Comparison of ENCODE assay signal across 8 mouse cellular contexts in genomic region chr5:120648569-120649373, GRCm38 (mm10). TPM values are rescaled to one million over a fixed set of nuclear protein-coding genes. Genes with fewer than 3 reads are reported as not detected.
A peak's percentile ranks its signal among the peaks of the same experiment; 100 is the strongest.
DNase-seq lines count a peak whose midpoint lies in the region; ATAC-seq and TF ChIP-seq lines count a peak whose summit lies in the region.

Gene Rasal1 (plus strand): TSS chr5:120648812.

- peak within 1 kb of the TSS; percentile 41 for H3K4me3 ChIP-seq in heart, embryonic 13.5 days
- peak within 1 kb of the TSS; percentile 40 for H3K4me3 ChIP-seq in liver, embryonic 12.5 days
- H3K4me3 ChIP-seq in myocyte, result no peak within 1 kb of the TSS
- H3K4me3 ChIP-seq in stomach, embryonic 14.5 days (ENCODE audit: low read depth, low read length), result peak within 1 kb of the TSS; percentile 15

- ATAC-seq in activated CD4-positive, CD25-positive, alpha-beta regulatory T cell, adult 4 months, result peak; percentile 91
- peak; percentile 40 for ATAC-seq in heart, embryonic 13.5 days (ENCODE audit: extremely low read depth, insufficient number of reproducible peaks, low FRiP score, low TSS enrichment)
- ATAC-seq in liver, embryonic 12.5 days, result peak; percentile 59
- ATAC-seq in stomach, embryonic 14.5 days (ENCODE audit: insufficient number of reproducible peaks, insufficient read depth, low FRiP score, low read depth), result peak; percentile 51

- H3K4me1 ChIP-seq in heart, embryonic 13.5 days, result peaks cover 26% of the 10 kb centered on the region
- H3K4me1 ChIP-seq in liver, embryonic 12.5 days, result peaks cover 33% of the 10 kb centered on the region
- H3K4me1 ChIP-seq in stomach, embryonic 14.5 days (ENCODE audit: control insufficient read depth, insufficient read depth, low read length), result peaks cover 10% of the 10 kb centered on the region

- no peak within 1 kb of the TSS for H3ac ChIP-seq in myocyte (ENCODE audit: control insufficient read depth, insufficient read length)

- peak within 1 kb of the TSS; percentile 70 for H3K4me2 ChIP-seq in heart, embryonic 13.5 days
- H3K4me2 ChIP-seq in liver, embryonic 12.5 days, result peak within 1 kb of the TSS; percentile 74
- peak within 1 kb of the TSS; percentile 38 for H3K4me2 ChIP-seq in myocyte (ENCODE audit: low read depth)
- peak within 1 kb of the TSS; percentile 50 for H3K4me2 ChIP-seq in stomach, embryonic 14.5 days (replicated peaks; ENCODE audit: low read depth, low read length)

- H3K9ac ChIP-seq in heart, embryonic 13.5 days, result peak within 1 kb of the TSS; percentile 41
- H3K9ac ChIP-seq in liver, embryonic 12.5 days, result peak within 1 kb of the TSS; percentile 17; the same call in 1 of the 2 replicates
- H3K9ac ChIP-seq in stomach, embryonic 14.5 days (replicated peaks; ENCODE audit: low read depth, low read length), result no peak within 1 kb of the TSS

- H3K36me3 ChIP-seq in heart, embryonic 13.5 days, result no peaks in the 10 kb centered on the region
- no peaks in the 10 kb centered on the region for H3K36me3 ChIP-seq in liver, embryonic 12.5 days
- H3K36me3 ChIP-seq in myocyte (ENCODE audit: control insufficient read depth, insufficient read depth), result no peaks in the 10 kb centered on the region
- no peaks in the 10 kb centered on the region for H3K36me3 ChIP-seq in stomach, embryonic 14.5 days (ENCODE audit: control insufficient read depth, insufficient read depth, low read length)

- WGBS in heart, embryonic 13.5 days, result under 1% methylated on average over 52 of the region's 53 CpGs
- WGBS in liver, embryonic 12.5 days (ENCODE audit: insufficient replicate concordance), result under 1% methylated on average over 51 of the region's 53 CpGs
- WGBS in stomach, embryonic 14.5 days, result 1% methylated on average over 53 of the region's 53 CpGs

- peaks cover 77% of the 10 kb centered on the region for H3K27me3 ChIP-seq in heart, embryonic 13.5 days (replicated peaks)
- H3K27me3 ChIP-seq in liver, embryonic 12.5 days (replicated peaks), result peaks cover 88% of the 10 kb centered on the region
- H3K27me3 ChIP-seq in myocyte (ENCODE audit: control insufficient read depth, insufficient read depth, insufficient read length), result peaks cover 58% of the 10 kb centered on the region
- H3K27me3 ChIP-seq in stomach, embryonic 14.5 days (ENCODE audit: control insufficient read depth, insufficient read depth, low read length), result peaks cover 17% of the 10 kb centered on the region

- no peak within 1 kb of the TSS for H3K27ac ChIP-seq in heart, embryonic 13.5 days (replicated peaks)
- H3K27ac ChIP-seq in liver, embryonic 12.5 days, result no peak within 1 kb of the TSS
- no peak within 1 kb of the TSS for H3K27ac ChIP-seq in stomach, embryonic 14.5 days (ENCODE audit: low read length)

- H3K9me3 ChIP-seq in heart, embryonic 13.5 days, result no peaks in the 10 kb centered on the region
- H3K9me3 ChIP-seq in liver, embryonic 12.5 days (replicated peaks), result no peaks in the 10 kb centered on the region
- H3K9me3 ChIP-seq in stomach, embryonic 14.5 days (ENCODE audit: control insufficient read depth, low read depth, low read length), result no peaks in the 10 kb centered on the region

- no peak for TF ChIP-seq POLR2A in myocyte (IDR thresholded peaks at IDR 0.05; ENCODE audit: insufficient read length, low read depth)

- H3K79me2 ChIP-seq in myocyte (ENCODE audit: control insufficient read depth, insufficient read depth), result no peaks in the 10 kb centered on the region

- DNase-seq in B cell, adult 2 months, result peak; percentile 91 to 93
- DNase-seq in embryo, embryonic 10 days (ENCODE audit: low spot score), result peak; percentile 38
- DNase-seq in kidney, postnatal 10 days, result peak; percentile 60

TF ChIP-seq in myocyte, 11 proteins besides CTCF, POLR2A, EP300 and RAD21:
- TF ChIP-seq MYOG (IDR thresholded peaks at IDR 0.05; ENCODE audit: control insufficient read depth in 1 of 3, insufficient read depth in 1 of 3, insufficient read length in 2 of 3, low read depth in 2 of 3) (peak in 1 of 3 experiments; percentile 7), TCF12 (IDR thresholded peaks at IDR 0.05; ENCODE audit: insufficient read depth, poor library complexity, severe bottlenecking) (no peak), MYOD1 (IDR thresholded peaks at IDR 0.05; ENCODE audit: control insufficient read depth in 1 of 3, insufficient read length in 2 of 3, low read depth in 2 of 3) (no peak)

RNA-seq across cellular contexts. Expression of gene Rasal1, which starts in this region (rescaled TPM):
- polyA plus RNA-seq in activated CD4-positive, CD25-positive, alpha-beta regulatory T cell, adult 4 months (2017; shearing (Covaris generic)), result 10 to 100 TPM in 1 of 2 experiments, 1 to 10 TPM in 1; 7.6 to 11.4 TPM
- 0.13 and 0.37 TPM in 2 replicates for polyA plus RNA-seq in heart, embryonic 13.5 days (2015; fragmentation: Nextera tagmentation; extraction: Ambion mirVana)
- 0.19 and 0.20 TPM in 2 replicates for polyA plus RNA-seq in liver, embryonic 12.5 days (2016; fragmentation: Nextera tagmentation; extraction: Ambion mirVana)
- polyA plus RNA-seq in myocyte (2012; fragmentation: generic; extraction: Trizol), result 0.01 TPM
- 0.07 and 0.18 TPM in 2 replicates for polyA plus RNA-seq in stomach, embryonic 14.5 days (2014; fragmentation: Nextera tagmentation; extraction: Ambion mirVana)

Comparison
In these comparisons a context has a peak if more than half of its experiments do, and no peak if none do; other contexts are left out.
1. Peak in ATAC-seq, H3K4me3 ChIP-seq, H3K9ac ChIP-seq and H3K4me2 ChIP-seq in heart, embryonic 13.5 days; RNA of the gene not detected or under 1 TPM.
2. Peak in ATAC-seq, H3K4me3 ChIP-seq, H3K9ac ChIP-seq and H3K4me2 ChIP-seq in liver, embryonic 12.5 days; RNA of the gene not detected or under 1 TPM.
3. Peak in ATAC-seq, H3K4me3 ChIP-seq and H3K4me2 ChIP-seq in stomach, embryonic 14.5 days; RNA of the gene not detected or under 1 TPM.
4. DNase-seq: peak in every context shown above with its lines; median percentile 92 in B cell, adult 2 months; 60 in kidney, postnatal 10 days; 38 in embryo, embryonic 10 days.
5. ATAC-seq: peak in every context shown above with its lines; median percentile 91 in activated CD4-positive, CD25-positive, alpha-beta regulatory T cell, adult 4 months; 59 in liver, embryonic 12.5 days; 51 in stomach, embryonic 14.5 days; 40 in heart, embryonic 13.5 days.